Mouse (Mus musculus): Measurements from ENCODE around the gene Clec9a. TPM values are rescaled to one million over a fixed set of nuclear protein-coding genes. Genes with fewer than 3 reads are reported as not detected.
A peak's percentile ranks its signal among the peaks of the same experiment; 100 is the strongest.

The Clec9a gene
- total RNA-seq (2021), result not detected
- long read RNA-seq, experiment 1, result 0 reads
- long read RNA-seq, experiment 2, result 0 reads

DNA sequence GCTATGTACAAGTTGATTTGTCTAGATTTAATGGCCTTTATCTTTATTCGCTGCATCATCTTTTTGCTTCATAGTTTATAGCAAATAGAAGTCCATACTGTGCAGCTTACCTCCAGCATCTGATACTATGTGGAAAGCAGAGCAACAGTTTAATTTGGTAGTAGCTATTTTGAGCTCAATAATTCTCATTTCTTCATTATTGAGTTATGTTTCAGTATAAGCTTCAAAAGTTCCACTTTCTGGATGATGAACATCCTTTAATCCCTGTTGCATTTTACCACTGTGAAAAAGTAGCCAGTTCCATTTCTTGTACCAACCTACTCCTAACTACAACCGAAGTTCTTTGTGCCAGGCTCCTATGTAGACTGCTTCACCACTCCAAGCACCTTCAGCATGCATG lies at the start of gene Clec9a:
Gene Clec9a (plus strand): TSS at position 301 of the 400 bp plus-strand sequence.
- DNase-seq (ENCODE audit: low spot score in 2 of 2), result no peak

DNA sequence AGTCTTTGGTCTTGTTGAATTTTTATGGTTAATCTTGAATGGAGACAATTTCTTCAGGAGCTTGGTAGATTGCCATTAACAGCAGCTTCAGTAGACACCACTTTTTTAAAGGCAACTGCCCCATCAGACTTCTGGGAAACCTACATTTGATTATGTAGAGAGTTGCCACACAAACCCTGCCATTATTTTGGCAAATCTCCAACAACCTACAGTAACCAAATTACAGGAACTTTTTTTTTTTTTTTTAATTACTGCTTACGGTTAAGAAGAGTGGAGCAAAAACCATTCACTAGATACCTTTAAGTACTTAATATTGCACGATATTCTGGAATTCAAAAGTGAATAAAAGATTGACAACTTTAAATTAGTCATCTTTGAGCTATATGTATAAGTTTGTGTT lies 49.1 kb upstream of the Clec9a start:
- DNase-seq (ENCODE audit: low spot score in 2 of 2), result no peak

DNA sequence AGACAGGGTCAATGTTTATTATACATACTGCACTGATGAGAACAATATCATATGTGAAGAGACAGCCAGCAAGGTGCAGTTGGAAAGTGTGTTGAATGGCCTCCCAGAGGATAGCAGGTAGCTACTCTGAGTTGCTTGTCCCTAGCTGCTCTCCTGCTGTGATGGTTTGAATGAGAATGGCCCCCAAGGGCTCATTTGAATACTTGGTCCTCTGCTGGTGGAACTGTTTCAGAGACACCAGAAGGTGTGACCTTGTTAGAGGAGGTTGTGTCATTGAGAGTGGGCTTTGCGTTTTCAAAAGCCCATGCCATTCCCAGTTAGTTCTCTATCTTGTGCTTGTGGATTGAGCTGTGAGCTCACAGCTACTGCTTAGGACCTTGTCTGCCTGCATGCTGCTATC lies 44.7 kb upstream of the Clec9a start:
- no peak for DNase-seq (ENCODE audit: low spot score in 2 of 2)

DNA sequence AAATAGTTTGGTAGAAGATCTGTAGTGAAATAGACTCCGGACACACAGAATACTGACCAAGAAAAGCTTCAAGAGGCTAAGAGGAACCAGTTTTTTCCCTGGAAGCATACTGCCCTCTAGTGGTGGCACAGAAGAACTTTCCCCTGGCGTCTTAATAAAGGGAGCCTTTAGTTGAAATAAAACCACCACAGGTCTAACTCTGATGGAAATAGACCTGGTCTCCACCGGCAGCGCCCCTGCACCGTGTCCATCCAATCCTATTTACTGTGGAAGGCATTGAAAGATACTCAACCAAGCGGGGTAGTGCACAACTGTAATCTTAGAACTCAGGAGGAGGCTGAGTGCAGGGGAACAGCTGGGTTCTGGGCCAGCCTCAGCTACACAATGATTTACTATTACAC lies 42.7 kb upstream of the Clec9a start:
- DNase-seq (ENCODE audit: low spot score in 2 of 2), result peak; percentile 8 to 67

DNA sequence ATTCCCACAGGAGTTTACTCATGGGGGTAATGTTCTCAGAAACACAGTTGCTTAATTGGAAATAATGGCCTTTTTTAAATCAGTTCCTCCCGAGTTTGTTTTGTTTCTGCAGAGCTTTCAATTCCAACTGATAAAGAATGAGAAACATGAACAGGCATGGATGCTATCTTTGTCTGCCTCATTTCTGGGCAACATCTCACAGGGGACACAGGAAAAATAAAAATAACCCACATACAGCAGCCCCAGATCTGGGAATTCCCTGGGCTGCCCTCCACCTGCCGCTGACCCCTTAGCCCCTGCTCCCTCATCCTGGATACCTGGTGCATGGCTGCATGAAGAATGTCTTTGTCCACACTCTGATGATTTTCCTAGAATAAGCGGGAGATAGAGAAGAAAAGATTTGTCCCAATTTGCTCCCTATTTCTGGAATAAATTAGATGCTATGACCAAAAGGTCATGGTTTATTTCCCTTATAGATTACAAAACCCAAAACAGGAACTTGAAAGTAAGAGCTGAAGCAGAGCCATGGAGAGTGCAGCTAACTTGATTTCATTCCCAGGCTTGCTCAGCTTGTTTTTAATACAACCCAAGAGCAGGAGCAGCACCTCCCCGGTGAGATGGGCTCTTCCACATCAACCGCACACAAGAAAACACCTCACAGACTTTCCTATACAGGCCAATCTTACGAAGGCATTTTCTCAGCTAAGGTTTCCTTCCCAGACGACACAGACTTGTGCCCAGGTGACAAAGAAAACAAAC lies 39.1 kb upstream of the Clec9a start:
- no peak for DNase-seq (ENCODE audit: low spot score in 2 of 2)

DNA sequence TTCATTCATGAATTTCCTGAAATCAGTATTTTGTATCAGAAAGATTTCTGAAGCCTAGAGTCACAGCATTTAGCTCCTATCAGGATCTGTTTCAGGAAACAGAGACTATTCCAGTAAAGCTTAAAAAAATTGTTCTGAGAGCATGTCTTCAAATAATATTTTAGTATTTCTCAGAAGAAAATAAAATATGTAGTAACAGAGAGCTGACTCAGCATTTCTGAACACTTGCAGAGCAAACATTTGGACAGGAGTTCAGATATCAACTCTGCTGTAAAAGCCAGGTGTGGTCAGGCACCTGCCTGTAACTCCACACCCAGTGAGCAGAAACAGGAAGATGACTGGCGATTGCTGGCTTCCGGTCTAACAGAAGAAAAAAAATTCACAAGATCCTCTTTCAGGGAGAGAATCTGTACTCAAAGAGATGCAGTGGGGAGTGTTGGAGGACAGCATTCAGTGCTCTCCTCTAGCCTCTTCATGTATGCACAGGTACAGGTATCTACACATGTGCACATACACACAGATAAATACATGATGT lies 33.7 kb upstream of the Clec9a start:
- no peak for DNase-seq (ENCODE audit: low spot score in 2 of 2)

DNA sequence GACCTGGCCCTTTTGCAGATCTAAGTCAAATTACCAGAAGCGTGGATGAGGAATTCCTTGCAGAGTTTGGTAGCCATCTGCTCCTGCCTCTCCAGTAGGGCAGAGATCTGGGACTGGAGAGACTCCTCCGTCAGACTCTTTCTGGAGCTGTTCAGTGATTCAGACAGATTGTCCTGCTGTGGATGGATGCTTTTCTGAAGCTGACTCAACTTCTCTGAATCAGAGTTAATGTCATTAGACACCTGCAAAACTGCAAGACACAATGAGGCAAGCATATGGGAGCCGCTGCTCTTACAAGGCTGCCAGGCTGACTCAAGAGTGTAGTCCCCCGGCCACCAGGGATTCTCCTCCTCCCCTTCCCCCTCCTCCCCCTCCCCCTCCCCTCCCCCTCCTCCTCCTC lies 28.2 kb upstream of the Clec9a start:
- no peak for DNase-seq (ENCODE audit: low spot score in 2 of 2)

DNA sequence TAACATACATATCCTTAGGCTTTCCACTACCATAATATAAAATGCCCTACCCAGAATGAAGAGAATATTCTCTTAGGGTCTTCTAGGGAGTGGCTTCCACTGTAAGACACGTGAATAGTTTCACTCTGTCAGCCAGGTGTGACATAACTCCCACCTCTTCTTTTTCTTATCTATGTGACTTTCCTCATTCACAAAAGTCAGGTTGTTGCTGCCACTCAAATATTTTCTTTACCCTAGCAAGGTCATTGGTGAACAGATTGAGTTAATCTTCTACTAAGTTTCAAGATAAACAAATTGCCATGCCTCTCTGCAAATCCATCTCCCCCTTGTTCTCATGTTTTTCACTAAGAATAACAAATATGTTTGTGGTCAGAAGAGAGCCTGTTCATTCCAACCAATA lies 26.9 kb upstream of the Clec9a start:
- no peak for DNase-seq (ENCODE audit: low spot score in 2 of 2)

DNA sequence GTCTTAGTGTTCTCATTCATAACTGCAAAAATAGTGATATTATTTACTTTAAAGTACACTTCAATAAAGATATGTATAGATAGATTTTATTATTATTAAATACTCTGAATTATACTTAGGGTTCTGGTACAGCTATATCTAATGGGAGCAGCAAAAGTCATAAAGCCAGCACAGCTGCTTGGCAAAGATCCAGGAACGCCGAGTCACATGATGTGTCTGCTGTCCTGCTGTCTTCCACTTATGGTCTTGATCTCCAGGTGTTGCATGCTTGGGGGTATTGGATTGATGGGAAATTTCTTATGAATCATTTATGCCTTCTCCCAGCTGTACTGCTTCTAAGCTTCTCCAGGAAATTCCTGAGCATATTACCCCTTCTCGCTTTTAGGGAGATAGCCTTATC lies 25.2 kb upstream of the Clec9a start:
- no peak for DNase-seq (ENCODE audit: low spot score in 2 of 2)

DNA sequence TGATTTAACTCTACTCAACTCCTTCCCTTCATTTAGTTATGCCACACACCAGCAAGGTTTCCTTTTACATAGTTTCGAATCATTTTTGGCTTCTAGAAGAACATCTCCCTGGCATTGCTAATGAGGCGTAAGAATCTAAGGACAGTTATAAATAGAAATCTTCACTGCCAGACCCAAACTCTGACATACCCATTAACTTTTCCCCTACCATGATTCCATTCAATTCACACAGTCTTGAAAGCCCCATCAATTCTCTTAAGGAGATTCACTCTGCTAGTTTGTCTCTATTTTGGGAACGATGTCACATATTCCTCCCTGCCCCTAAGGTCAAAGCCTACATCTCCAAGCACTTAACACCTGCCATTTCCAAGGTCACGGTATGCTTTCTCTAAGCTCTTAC lies 23.7 kb upstream of the Clec9a start:
- DNase-seq (ENCODE audit: low spot score in 2 of 2), result no peak

DNA sequence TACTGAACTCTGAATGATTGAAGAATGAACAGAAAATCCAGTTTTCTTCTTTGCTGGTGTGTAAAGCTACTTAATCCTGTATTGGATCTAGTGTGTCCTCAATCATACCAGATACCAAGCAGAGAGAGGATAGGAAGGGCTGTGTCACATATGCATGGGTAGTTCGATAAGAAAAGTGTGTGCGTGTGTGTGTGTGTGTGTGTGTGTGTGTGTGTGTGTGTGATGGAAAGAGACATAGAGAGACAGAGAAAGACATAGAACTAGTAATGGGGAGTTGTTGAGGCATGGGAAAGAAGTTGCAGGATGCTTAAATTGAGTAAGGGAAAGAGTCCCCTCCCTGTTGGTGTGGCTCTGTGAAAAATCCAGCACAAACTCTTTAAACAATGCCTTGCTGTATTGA lies 22.9 kb upstream of the Clec9a start, which contains the start of gene Clec12b:
Gene Clec12b (minus strand): TSS at position 101 of the 400 bp plus-strand sequence.
- no peak for DNase-seq (ENCODE audit: low spot score in 2 of 2)

DNA sequence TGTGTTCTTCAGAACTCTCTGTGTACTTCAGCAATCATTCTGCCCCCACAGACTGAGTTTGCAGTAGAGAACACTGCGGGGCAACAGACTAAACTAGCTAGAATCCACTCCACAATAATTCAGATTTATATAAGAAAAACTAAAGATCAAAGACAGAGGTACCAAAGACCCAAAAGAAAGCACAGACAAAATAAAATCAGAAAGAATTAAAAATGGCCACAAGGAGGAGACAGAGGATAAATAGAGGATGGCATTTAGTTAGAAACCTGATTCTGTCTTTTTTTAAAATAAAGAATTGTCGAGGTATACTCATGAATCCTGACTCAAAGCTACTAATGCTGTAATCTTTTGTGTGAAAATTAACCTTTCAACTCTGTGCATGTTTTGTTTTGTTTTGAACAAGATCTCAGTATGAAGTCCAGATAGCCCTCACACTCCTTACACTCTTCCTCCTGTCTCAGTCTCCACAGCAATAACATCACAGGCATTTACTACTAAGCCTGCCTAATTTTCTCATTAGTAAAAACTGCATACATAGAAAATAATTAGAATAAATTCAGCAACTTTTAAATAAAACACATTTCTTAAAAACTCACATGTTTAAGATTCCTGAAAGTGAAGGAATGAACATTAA lies 15.5 kb upstream of the Clec9a start:
- DNase-seq (ENCODE audit: low spot score in 2 of 2), result peak in 1 of 2 experiments; percentile 37

DNA sequence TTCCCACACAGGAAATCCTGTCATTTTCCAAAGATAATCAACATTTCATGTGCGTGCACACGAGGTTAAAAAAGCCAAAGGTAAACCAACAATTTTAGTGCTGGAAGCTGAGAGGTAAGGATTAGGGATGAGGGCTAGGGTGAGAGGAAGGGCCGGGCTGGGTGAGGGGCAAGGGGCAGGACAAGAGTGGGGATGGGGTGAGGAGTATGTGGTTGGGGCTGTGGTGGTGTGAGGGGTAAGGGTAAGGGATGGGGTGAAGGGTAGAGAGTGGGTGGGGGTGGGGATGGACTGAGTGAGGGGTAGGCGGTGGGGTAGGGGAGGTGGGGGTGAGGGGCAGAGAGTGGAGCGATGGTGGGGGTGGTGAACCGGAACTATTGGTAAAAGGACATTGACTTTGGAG lies 14.9 kb upstream of the Clec9a start:
- no peak for DNase-seq (ENCODE audit: low spot score in 2 of 2)

DNA sequence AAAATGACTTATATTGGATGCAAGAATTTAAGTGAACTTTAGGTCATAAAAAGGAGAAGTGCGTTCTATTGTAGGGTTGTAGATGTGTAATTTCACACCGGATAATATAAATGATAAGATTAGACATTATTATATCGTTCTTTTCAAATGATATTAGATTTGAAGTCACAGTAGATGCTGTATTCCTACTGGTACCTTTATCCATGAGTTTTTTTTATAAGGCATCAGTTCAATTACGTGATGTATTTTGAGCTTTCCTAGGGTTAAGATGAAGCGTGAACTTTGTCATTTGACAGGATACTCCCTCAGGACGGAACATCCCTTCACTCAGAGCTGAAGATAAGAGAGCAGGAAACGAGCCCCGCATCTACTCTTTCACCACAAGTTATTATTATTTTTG lies 11.7 kb upstream of the Clec9a start, which contains the start of gene Clec1b:
Gene Clec1b (plus strand): TSS at position 301 of the 400 bp plus-strand sequence.
- DNase-seq (ENCODE audit: low spot score in 2 of 2), result no peak

DNA sequence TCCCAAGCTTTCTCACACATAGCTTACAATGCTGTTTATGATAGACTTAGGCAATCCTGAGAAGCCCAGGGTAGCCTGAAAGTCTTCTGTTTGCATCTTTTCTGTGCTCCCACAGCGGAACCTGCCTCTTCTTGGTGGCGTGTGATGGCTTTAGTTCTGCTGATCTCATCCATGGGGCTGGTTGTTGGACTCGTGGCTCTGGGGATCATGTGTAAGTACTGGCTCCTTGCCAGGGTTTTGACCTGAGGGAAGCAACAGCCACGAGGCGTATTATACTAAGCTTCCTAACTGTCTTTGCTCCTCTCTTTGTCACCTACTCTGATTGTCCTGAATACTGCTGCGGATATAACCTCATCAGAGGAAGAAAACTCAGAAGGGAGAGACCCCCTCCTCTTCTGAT lies 8.7 kb upstream of the Clec9a start:
- DNase-seq (ENCODE audit: low spot score in 2 of 2), result no peak

DNA sequence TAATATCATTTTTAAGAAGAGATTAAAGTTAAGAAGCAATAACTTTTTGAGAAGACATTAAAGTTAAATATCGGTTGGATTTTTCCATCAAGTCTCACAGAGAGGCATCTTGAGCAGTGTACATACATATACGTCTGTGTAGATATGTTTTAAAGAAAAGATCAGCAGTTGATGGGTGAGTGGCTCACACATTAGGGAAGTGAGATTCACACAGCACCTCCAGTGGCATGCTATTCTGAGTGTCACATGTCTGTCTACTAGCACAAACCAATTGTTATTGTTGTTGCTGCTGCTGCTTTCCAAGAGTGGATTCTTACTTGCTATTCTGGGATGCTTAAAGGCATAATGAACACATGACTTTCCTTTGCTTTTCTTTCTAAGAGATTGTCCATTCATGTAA lies 6.3 kb upstream of the Clec9a start:
- no peak for DNase-seq (ENCODE audit: low spot score in 2 of 2)

DNA sequence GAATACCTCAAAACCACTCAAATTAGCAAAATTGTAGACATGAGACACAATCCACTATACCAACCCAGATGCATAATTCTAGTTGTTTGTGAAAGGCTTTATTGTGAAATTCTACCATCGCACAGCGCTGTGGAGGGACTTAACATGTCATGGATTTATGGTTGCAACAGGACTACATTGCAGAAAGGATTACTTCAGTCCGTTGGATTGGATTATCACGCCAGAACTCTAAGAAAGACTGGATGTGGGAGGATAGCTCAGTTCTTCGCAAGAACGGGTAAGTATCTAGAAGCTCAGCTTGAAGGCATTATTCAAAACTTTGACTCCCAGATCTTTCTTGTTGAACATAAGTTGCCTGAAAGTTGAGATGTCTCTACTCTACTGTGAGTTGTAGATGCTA lies 5.3 kb upstream of the Clec9a start:
- no peak for DNase-seq (ENCODE audit: low spot score in 2 of 2)

DNA sequence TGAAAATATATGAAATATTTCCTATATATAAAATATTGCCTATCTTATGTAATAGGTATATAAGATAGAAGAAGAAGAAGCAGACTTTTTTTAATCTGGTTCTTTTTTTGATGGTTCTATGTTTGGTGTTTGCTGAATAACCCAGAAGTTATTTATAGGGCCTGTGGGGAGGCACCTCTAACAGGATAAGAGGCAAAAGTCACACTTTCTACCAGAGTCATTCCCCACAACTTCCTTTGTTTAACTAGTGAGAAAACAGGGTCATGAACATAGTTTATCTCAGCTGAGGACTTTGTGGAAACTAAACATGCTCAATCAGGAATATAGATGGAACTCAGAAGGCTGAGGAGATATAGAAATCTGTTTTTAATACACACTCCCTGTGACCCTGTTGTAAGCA lies 2.7 kb upstream of the Clec9a start:
- no peak for DNase-seq (ENCODE audit: low spot score in 2 of 2)

DNA sequence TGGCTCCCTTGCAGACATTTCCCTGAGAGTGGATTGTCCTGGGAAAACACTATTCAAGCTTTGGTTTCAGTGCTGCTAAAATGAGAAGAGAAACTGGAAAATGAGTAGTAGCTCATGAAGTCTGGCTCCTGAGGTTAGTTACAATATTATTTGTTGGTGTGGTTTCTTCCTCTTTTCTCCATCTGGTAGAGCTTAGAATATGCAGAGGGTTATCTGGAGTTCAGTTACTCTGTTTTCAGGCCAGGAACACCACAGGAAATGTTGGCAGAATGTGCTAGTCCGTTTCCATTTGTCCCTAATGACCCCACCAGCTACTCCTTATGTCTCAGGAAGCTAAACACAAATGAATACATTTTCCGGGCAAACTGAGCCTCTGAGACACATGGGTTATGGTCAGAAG lies 1.3 kb upstream of the Clec9a start:
- no peak for DNase-seq (ENCODE audit: low spot score in 2 of 2)

DNA sequence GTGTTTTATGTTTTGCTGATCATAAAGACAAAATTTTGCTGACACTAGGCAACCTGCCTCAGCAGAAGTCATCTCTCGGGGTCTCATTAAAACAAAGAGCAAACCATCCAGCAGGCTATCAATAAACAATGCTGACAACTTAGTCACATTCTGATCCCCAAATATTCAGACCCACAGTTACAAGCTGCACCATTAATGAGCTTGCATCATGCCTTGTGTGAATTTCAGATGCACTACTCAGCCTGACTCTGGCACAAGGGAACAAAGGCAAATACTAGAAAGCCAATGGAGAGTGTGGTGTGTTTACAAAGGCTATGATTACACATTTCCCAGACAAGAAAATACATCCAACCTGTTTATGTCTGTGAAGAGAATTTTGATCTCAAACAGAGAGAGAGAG lies 5.5 kb downstream of the Clec9a start:
- no peak for DNase-seq (ENCODE audit: low spot score in 2 of 2)

DNA sequence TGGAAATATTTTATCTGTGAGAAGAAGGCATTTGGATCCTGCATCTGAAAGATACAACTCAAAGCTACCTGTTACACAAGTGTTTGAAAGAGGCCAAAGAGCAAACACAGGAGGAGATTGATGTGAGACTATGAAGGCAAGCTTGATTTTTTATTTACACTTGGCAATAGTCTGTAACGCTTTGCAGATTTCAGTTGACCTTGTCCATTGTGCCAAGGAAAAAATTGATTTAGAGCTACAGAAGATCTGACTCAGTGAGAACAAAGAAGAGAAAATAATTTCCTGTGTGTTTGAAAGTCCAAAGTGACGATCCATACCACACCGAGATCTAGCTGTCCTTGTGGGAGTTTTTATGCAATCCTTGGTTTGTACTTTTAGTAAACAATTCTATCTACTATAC lies 13.6 kb downstream of the Clec9a start:
- no peak for DNase-seq (ENCODE audit: low spot score in 2 of 2)

DNA sequence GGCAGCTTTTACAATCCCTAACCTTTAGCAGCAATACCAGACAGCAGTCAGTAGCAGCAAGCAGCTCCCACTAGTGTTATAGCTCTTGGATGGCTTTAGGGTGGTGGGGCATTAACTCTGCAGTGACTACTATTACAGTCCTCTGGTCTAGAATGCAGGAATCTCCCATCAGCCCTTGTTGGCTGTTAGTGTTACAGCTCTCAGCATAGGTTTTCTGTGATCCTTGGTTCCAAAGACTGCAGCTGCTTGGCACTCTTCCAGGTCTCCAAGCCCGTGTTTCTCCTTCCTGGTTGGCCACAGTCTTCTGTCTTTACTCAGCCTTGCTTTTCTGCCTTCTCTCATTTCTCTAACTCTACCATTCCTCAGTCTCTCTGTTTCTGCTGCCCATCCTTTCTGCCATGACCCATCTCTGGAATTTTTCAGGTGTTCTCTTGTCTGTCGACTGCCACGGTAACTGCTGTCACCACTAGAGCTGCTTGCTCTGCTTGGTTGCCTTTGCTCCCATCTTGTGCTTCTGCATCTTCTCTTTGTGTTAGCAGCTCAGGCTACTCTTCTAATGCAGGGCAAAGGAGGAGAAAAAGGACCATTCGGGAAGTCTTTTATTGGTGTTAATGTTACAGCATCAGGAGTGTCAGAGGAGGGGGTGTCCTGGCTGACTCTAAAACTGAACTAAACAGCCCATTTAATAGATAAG lies 14.5 kb downstream of the Clec9a start:
- DNase-seq (ENCODE audit: low spot score in 2 of 2), result no peak
